Mouse (Mus musculus): Measurements from ENCODE around the gene Erc2. TPM values are rescaled to one million over a fixed set of nuclear protein-coding genes. Genes with fewer than 3 reads are reported as not detected.

Erc2 gene
- polyA plus RNA-seq, 1 experiment from 2014 or later = 2.5 TPM

- POLR2A ChIA-PET = no interaction called here
- H3K27me3 ChIP-seq = no peaks in the 10 kb centered on the region
- TF ChIP-seq CTCF (IDR thresholded peaks at IDR 0.05) = no peak
- in situ Hi-C loops (cut with MboI; ENCODE audit: low pct_unique_long_range_greater_than_20kb) = no loop called here
- CTCF ChIA-PET = interaction anchor here (1.1 kb wide), 1 partner anchor 14 kb away, joined by 3 read pairs; no protein-coding TSS in a partner anchor
- DNase-seq (ENCODE audit: low read depth, low spot score) (no peak), ATAC-seq (no peak)
Measured at GRCm38 (mm10) chr14:28521106-28521505, 898.9 kb downstream of the Erc2 start.

DNA sequence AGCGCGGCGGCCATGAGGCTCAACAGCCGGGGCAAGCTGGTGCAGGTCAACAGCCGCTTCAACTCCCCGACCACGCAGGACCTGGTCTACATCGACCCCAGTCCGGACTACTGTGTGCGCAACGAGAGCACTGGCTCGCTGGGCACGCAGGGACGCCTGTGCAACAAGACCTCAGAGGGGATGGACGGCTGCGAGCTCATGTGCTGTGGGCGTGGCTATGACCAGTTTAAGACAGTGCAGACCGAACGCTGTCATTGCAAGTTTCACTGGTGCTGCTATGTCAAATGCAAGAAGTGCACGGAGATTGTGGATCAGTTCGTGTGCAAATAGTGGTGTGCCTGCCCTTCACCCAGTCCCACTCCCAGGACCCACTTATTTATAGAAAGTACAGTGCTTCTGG, 900.4 kb downstream of the Erc2 start:
- TF ChIP-seq CTCF (IDR thresholded peaks at IDR 0.05) = no peak
- in situ Hi-C loops (cut with MboI; ENCODE audit: low pct_unique_long_range_greater_than_20kb) = no loop called here
- ATAC-seq = no peak
- POLR2A ChIA-PET = no interaction called here
- DNase-seq (ENCODE audit: low read depth, low spot score) = no peak
- CTCF ChIA-PET = no interaction called here
- H3K27me3 ChIP-seq = no peaks in the 10 kb centered on the region

- no peaks in the 10 kb centered on the region for H3K27me3 ChIP-seq
- no peak for TF ChIP-seq CTCF (IDR thresholded peaks at IDR 0.05)
- in situ Hi-C loops (cut with MboI; ENCODE audit: low pct_unique_long_range_greater_than_20kb) = no loop called here
- ATAC-seq = peak; percentile 47
- peak; percentile 10 for DNase-seq (ENCODE audit: low read depth, low spot score)
- POLR2A ChIA-PET = interaction anchor here (0.6 kb wide), 2 partner anchors 18 to 354 kb away, joined by 3 read pairs; no protein-coding TSS in a partner anchor
- CTCF ChIA-PET = interaction anchor here (1.2 kb wide), 1 partner anchor 18 kb away, joined by 3 read pairs; no protein-coding TSS in a partner anchor
Measured at GRCm38 (mm10) chr14:28525566-28525965, 903.3 kb downstream of the Erc2 start.

Other genes starting within 250 kb of the Erc2 start
- 11.7 TPM for gene Fam208a, start 193.6 kb upstream of the Erc2 start, polyA plus RNA-seq (2021)
- gene Ccdc66, start 114.0 kb upstream of the Erc2 start, polyA plus RNA-seq (2021) = 19.8 TPM